Mouse (Mus musculus) midbrain, embryonic 10.5 days (tissue): Measurements from ENCODE around the gene Gm49395. TPM values are rescaled to one million over a fixed set of nuclear protein-coding genes. Genes with fewer than 3 reads are reported as not detected.

Experiments
- DNase-seq: peaks from one replicate; pipeline ENCODE4 v3.0.0-alpha.2; 2017; ENCODE audit warnings: low spot score
- H3K27ac ChIP-seq: fragments of 300-500 bp; sonication (generic); replicated peaks from 2 replicates; pipeline ENCODE4 v1.5.1; 2016; ENCODE audit warnings: mild to moderate bottlenecking
- H3K27me3 ChIP-seq: fragments of 300-500 bp; sonication (generic); 2 replicates; pipeline ENCODE4 v1.6.1; 2016; ENCODE audit warnings: low read depth, mild to moderate bottlenecking; ENCODE audit not compliant: poor library complexity, severe bottlenecking
- H3K36me3 ChIP-seq: fragments of 300-500 bp; sonication (generic); 2 replicates; pipeline ENCODE4 v1.6.1; 2016; ENCODE audit warnings: mild to moderate bottlenecking, moderate library complexity
- H3K4me1 ChIP-seq: fragments of 300-500 bp; sonication (generic); 2 replicates; pipeline ENCODE4 v1.6.1; 2016
- H3K4me3 ChIP-seq: fragments of 300-500 bp; sonication (generic); 2 replicates; pipeline ENCODE4 v1.5.1; 2016; ENCODE audit warnings: mild to moderate bottlenecking, moderate library complexity
- H3K9me3 ChIP-seq: fragments of 300-500 bp; sonication (generic); replicated peaks from 2 replicates; pipeline ENCODE4 v1.6.1; 2016; ENCODE audit warnings: mild to moderate bottlenecking
- WGBS: fragments of 180-500 bp; shearing (Covaris S2); methylation state at CpG from one replicate; pipeline ENCODE4 v1.1.7; 2016; 5-methylcytosine and 5-hydroxymethylcytosine counted together
- polyA plus RNA-seq: library from polyadenylated mRNA; unstranded; fragments of >200 nt; fragmentation: Nextera tagmentation; extraction: Ambion mirVana; gene quantifications from 2 replicates; pipeline ENCODE4 v1.2.1, GENCODE M21; 2016

Gene Gm49395
- polyA plus RNA-seq, 1 experiment from 2014 or later = 2.2 TPM

- H3K4me1 ChIP-seq = no peaks in the 10 kb centered on the region
- H3K9me3 ChIP-seq = no peaks in the 10 kb centered on the region
- no peak for DNase-seq
- H3K4me3 ChIP-seq = no peak overlapping the region
- WGBS = 88% methylated on average over 4 of the region's 4 CpGs
- H3K27ac ChIP-seq = no peak overlapping the region
- H3K27me3 ChIP-seq = no peaks in the 10 kb centered on the region
- H3K36me3 ChIP-seq = no peaks in the 10 kb centered on the region
These were observed 102.1 kb downstream of the Gm49395 start for GRCm38 (mm10) chr13:114999582-114999981.

- Histone ChIP-seq H3K4me1 (no peaks in the 10 kb centered on the region), H3K4me3 (no peak overlapping the region), H3K27me3 (no peaks in the 10 kb centered on the region), H3K27ac (no peak overlapping the region), H3K9me3 (no peaks in the 10 kb centered on the region), H3K36me3 (no peaks in the 10 kb centered on the region)
- no peak for DNase-seq
- WGBS = 88% methylated on average over 10 of the region's 10 CpGs
These were observed 103.6 kb downstream of the Gm49395 start for GRCm38 (mm10) chr13:114998100-114998499.

GRCm38 (mm10) chr13:114992260-114993014 lies 109.3 kb downstream of the Gm49395 start:
- Histone ChIP-seq H3K9me3 (no peaks in the 10 kb centered on the region), H3K27me3 (no peaks in the 10 kb centered on the region), H3K36me3 (no peaks in the 10 kb centered on the region), H3K4me3 (no peak overlapping the region), H3K27ac (no peak overlapping the region), H3K4me1 (peaks cover 8% of the 10 kb centered on the region; the same call in 1 of the 2 replicates)
- no peak for DNase-seq
- WGBS = 54% methylated on average over 14 of the region's 14 CpGs

- Histone ChIP-seq H3K4me3 (no peak overlapping the region), H3K27ac (no peak overlapping the region), H3K36me3 (no peaks in the 10 kb centered on the region), H3K9me3 (no peaks in the 10 kb centered on the region), H3K27me3 (no peaks in the 10 kb centered on the region), H3K4me1 (peaks cover 13% of the 10 kb centered on the region; the same call in 1 of the 2 replicates)
- no peak for DNase-seq
- WGBS = 69% methylated on average over 6 of the region's 6 CpGs
These were observed 114.1 kb downstream of the Gm49395 start for GRCm38 (mm10) chr13:114987668-114988067.

GRCm38 (mm10) chr13:114987161-114987560 lies 114.6 kb downstream of the Gm49395 start:
- no peaks in the 10 kb centered on the region for H3K36me3 ChIP-seq
- 75% methylated on average over 2 of the region's 2 CpGs for WGBS
- H3K4me1 ChIP-seq = peaks cover 7% of the 10 kb centered on the region; the same call in 1 of the 2 replicates
- H3K9me3 ChIP-seq = no peaks in the 10 kb centered on the region
- DNase-seq = no peak
- H3K27me3 ChIP-seq = no peaks in the 10 kb centered on the region
- H3K4me3 ChIP-seq = no peak overlapping the region
- no peak overlapping the region for H3K27ac ChIP-seq

Other genes starting within 250 kb of the Gm49395 start
- gene Itga2, start 169.8 kb downstream of the Gm49395 start, polyA plus RNA-seq = 1.6 and 1.7 TPM in 2 replicates
- 5.9 and 7.7 TPM in 2 replicates for gene Pelo, start 11.7 kb downstream of the Gm49395 start, polyA plus RNA-seq
- 3.9 and 4.7 TPM in 2 replicates for gene Itga1, start within 50 bp of the Gm49395 start, polyA plus RNA-seq